Mouse (Mus musculus) urinary bladder, postnatal 25 days (tissue): ENCODE measurements around the gene Tada2b.

ENCODE experiments used
- DNase-seq: peaks from one replicate; pipeline ENCODE4 v3.0.0; 2022; ENCODE audit warnings: low spot score

Gene Tada2b

DNA sequence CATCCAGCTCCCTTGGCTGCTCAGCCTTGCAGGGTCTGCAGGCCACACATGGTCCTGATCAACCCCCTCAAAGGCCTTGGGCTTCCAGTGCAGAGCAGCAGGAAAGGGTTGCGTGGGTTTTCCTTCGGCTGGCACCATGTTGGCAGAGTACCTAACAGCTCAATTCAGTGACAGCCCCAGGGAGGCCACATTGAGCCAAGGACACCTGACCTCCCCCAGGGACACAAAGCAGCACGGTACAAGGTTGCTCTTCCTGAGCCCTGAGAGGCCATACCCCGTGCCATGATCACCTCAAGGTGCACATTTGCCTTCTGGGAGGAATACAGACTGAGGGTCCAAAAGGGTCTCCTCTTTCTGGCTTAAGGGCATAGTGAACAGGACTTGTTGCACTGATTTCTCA, 39.5 kb downstream of the Tada2b start:
- DNase-seq, result no peak

DNA sequence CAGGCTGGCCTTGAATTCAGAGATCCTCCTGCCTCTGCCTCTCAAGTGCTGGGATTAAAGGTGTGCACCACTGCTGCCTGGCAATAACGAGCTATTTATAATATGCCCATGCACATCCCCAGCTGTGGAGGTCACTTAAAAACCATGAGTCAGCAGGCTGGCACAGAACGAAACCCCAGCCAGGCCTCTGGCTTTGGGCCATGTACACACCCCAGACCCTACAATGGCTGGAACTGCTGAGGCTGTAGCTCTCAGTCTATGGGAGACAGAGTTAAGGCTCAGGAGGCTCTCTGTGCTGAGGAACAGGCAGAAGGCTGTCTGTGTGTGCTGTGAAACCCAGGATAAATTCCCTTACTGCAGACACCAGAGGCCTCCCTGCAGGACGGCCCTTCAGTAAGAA, 43.3 kb downstream of the Tada2b start:
- DNase-seq, result no peak

DNA sequence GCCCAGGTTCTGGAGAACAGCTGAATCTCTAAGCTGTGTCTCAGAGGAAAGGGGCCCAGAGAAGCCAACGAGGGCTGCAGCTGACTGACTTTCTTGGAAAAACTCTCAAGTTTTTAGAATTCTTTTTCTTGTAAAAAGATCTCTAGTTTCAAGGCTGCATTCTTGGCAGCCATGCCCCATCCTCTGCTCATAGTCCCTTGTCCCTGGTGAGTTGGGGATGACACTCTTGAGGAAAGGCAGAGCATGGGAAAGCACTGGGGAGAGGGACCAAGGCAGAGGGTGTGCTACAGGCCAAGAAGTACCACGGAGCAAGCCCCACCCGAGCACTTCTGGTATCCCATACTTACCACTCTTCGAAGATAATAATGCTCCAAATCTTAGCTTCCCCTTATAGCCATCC, 47.2 kb downstream of the Tada2b start:
- DNase-seq, result no peak

DNA sequence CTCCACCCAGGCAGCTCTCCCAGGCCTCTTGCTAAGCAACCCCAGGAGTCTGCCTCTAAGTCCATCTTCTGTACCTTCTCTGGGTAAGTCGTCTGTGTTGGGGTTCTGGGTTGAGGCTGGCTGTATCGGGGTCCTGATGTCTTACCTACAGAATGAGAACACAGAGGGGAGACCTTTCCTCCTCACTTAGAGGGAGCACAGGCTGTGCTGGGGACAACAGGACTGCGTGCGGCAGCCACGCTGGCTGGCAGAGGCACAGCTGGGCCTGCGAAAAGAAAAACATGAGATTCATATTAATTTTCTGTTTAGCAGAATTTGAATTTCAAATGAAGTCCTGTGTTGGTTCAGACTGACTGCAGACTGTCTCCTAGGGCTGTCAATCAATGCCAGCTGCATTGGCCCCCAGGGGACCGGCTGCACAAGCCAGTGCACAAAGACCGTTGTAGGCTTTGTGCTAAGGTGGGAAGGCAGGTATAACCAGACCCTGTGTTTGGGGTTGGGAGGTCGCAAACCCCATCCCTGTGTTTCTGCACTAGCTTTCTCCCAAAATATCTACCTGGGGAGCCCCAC, 49.6 kb downstream of the Tada2b start:
- DNase-seq, result no peak

DNA sequence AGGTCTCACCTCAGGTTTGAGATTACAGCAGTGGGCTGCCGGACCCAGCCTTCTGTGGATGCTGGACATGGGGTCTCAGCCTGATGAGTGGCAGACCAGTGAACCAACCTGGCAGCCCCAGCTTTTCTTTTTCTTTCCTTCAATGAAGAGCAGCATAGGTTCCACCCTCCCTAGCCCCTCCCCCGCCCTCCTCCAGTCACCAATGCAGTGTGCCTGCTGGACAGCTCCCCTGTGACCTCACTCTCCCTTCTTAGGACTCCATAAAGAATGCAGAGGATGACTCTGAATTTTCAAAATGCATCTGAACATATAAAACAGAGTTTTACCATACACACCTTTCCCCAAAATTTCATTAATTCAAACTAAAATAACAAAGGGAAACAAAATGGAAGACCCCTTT, 52.4 kb downstream of the Tada2b start:
- DNase-seq, result no peak

DNA sequence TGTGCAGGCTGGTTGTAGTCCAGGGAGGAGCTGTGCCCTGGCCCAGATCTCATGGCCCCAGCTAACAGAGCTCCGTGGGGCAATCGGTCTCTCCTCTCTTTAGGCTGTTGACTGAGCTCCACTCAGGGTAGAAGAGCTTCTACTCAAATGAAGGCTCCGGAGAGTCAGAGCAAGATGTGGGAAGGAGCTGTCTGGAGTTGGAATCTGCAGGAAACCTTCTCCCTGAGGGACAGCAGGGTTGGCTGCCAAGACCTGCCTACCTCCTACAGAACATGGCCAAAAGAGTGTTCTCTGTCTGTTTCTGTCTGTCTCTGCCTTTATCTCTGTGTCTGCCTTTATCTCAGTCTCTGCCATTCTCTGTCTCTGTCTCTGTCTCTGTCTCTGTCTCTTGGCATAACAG, 54.5 kb downstream of the Tada2b start:
- DNase-seq, result no peak

DNA sequence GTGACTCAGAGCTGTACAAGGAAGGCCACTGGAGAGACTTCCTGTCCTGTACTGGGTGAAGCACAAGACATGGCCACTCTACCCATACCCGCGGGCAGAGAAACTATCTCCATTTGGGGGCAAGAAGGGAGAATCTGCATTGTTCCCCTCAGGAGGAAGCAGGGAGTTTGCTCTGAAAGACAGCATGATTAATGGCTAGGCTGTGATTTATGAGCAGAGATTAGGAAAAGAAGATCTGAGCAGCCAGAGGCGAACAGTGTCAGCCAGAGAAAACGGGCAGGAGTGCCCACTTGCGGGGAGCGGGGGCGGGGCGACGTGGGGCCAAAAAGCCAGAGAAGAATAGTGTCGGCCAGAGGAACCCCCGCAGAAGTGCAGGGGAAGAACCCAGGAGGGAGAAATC, 56.3 kb downstream of the Tada2b start:
- DNase-seq, result no peak

DNA sequence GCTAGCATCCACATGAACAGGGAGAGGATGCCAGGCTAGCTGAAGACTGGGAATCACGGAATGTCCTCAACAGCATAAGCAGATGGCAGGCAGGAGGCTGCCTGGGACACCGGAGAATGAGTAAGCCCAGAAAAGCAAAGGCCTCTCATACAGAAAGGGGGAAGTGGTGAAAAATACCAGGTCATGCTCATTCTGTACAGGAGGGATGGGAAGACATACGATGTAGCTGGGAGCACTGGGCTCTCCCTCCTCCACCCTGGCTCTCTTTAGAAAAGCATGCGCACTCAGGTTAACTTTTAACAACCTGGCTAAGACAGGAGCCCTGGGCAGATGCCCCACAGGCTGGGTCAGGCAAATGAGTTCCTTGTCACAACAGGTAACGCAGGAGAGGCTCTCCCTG, 57.7 kb downstream of the Tada2b start:
- DNase-seq, result no peak

DNA sequence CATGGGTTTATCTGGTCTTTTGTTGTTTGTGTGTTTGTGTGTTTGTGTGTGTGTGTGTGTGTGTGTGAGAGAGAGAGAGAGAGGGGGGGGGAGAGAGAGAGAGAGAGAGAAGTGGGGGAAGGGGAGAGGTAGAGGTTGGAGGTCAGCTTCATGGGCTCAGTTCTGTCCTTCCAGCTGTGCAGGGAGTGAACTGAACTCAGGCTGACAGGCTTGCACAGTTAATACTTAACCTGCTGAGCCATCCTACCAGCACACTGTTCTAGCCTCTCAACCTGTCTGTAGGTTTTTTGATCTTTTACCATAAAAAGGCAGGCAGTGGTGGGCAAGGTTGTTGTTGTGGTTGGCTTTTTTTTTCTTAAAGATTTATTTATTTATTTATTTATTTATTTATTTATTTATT, 59.4 kb downstream of the Tada2b start:
- DNase-seq, result no peak
